In the genomic region with DNA sequence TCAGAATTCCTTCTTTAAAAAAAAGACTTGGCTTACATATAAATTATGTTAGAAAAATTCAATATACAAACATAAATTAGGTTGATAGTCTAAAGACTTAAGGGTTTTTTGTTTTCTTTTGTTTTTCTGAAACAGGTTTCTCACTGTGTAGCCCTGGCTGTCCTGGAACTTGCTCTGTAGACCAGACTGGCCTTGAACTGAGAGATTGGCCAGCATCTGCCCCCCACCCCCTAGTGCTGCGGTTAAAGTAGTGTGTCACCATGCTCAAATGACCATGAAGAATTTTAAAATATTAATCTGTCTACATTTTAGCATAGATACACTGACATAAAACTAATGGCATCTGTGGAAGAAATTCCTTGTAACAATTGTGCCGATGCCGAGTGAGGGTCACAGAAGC, we compare ENCODE assay signal across 17 mouse cellular contexts. TPM values are rescaled to one million over a fixed set of nuclear protein-coding genes. Genes with fewer than 3 reads are reported as not detected.
DNase-seq lines count a peak whose midpoint lies in the region.
"Had no signal": no experiment of that assay in that cellular context is flagged by ENCODE, and none has a peak within 500 bp of the region (broad histone marks: within the 10 kb centered on the region; RNA-seq: fewer than 3 reads in every experiment).

No protein-coding gene starts in this region.

- H3K4me1 ChIP-seq in hindbrain, embryonic 10.5 days (replicated peaks): no peaks in the 10 kb centered on the region
- H3K4me1 ChIP-seq: embryonic facial prominence, embryonic 15.5 days; forebrain, embryonic 10.5 days; forebrain, embryonic 12.5 days had no signal

- H3K27me3 ChIP-seq in hindbrain, embryonic 10.5 days (ENCODE audit: insufficient read depth, poor library complexity, severe bottlenecking): no peaks in the 10 kb centered on the region
- H3K27me3 ChIP-seq: embryonic facial prominence, embryonic 13.5 days; embryonic facial prominence, embryonic 15.5 days; forebrain, embryonic 12.5 days had no signal

- WGBS in hindbrain, embryonic 10.5 days: 99% methylated on average over 3 of the region's 3 CpGs

- peak; percentile 60 for DNase-seq in adrenal gland, adult 2 months
- no peak for DNase-seq in adrenal gland, postnatal 4 days (ENCODE audit: low spot score in 2 of 2)
- peak; percentile 54 for DNase-seq in heart, adult 11 months
- no peak for DNase-seq in heart, postnatal 10 days
- DNase-seq in adrenal gland, postnatal 25 days: peak; percentile 38
- DNase-seq in embryo, embryonic 11 days: no peak
- DNase-seq in hindbrain, embryonic 10.5 days (ENCODE audit: low spot score): no peak
- DNase-seq: cerebellum, adult 11-12 months; cerebellum, adult 2 months; cerebellum, adult 9-10 months; cerebellum, postnatal 10 days; cerebellum, postnatal 25 days had no signal

- intact Hi-C loops in heart, postnatal 10 days (cut with DNase I): no loop called here

- no peak overlapping the region for H3K27ac ChIP-seq in hindbrain, embryonic 10.5 days
- H3K27ac ChIP-seq: embryonic facial prominence, embryonic 13.5 days; embryonic facial prominence, embryonic 15.5 days; forebrain, embryonic 10.5 days; forebrain, embryonic 12.5 days had no signal

- H3K36me3 ChIP-seq in hindbrain, embryonic 10.5 days: peaks cover 45% of the 10 kb centered on the region

- no peaks in the 10 kb centered on the region for H3K9me3 ChIP-seq in hindbrain, embryonic 10.5 days
- H3K9me3 ChIP-seq: embryonic facial prominence, embryonic 13.5 days; embryonic facial prominence, embryonic 15.5 days; forebrain, embryonic 10.5 days; forebrain, embryonic 12.5 days had no signal

- no peak overlapping the region for H3K4me3 ChIP-seq in hindbrain, embryonic 10.5 days
- H3K4me3 ChIP-seq: embryonic facial prominence, embryonic 13.5 days; embryonic facial prominence, embryonic 15.5 days; erythroblast, embryonic 14.5 days; forebrain, embryonic 10.5 days; forebrain, embryonic 12.5 days had no signal

RNA-seq across cellular contexts. Expression of gene Washc3, which starts 17.3 kb away (rescaled TPM):
- total RNA-seq in adrenal gland, adult 2 months (2021): 10 to 100 TPM; 52.5 to 55.0 TPM
- 3.8 and 6.2 TPM in 2 replicates for polyA plus RNA-seq in adrenal gland, adult 2 months (2012; rRNA removed)
- total RNA-seq in adrenal gland, postnatal 4 days (2021): 10 to 100 TPM; 58.0 to 58.9 TPM
- total RNA-seq in heart, postnatal 10 days (2021): 10 to 100 TPM; 30.0 to 31.5 TPM
- total RNA-seq in adrenal gland, postnatal 25 days (2021): 59.6 and 62.9 TPM in 2 replicates
- 47.0 and 51.1 TPM in 2 replicates for polyA plus RNA-seq in hindbrain, embryonic 10.5 days (2016; fragmentation: Nextera tagmentation; extraction: Ambion mirVana)

Comparison
In these comparisons a context has a peak if more than half of its experiments do, and no peak if none do; other contexts are left out.
1. DNase-seq: peak in adrenal gland, adult 2 months (single experiment), heart, adult 11 months (single experiment) and adrenal gland, postnatal 25 days (single experiment); none in adrenal gland, postnatal 4 days (0 of 2), heart, postnatal 10 days (0 of 2), embryo, embryonic 11 days (single experiment) and hindbrain, embryonic 10.5 days (single experiment).